Mouse (Mus musculus) forelimb bud, embryonic 11.5 days (tissue): Measurements from ENCODE around the gene Rxra.
A peak's percentile ranks its signal among the peaks of the same experiment; 100 is the strongest.

ENCODE experiments used
- DNase-seq: peaks from one replicate; pipeline ENCODE4 v3.0.0-alpha.2; 2012; ENCODE audit warnings: low read depth, low spot score

Rxra gene

GRCm38 (mm10) chr2:27702904-27703666, 26.8 kb downstream of the Rxra start:
- no peak for DNase-seq

- no peak for DNase-seq
These were observed 27.8 kb downstream of the Rxra start for GRCm38 (mm10) chr2:27703852-27704640.

GRCm38 (mm10) chr2:27704641-27705040, 28.4 kb downstream of the Rxra start:
- DNase-seq = no peak

- no peak for DNase-seq
These were observed 34.7 kb downstream of the Rxra start for GRCm38 (mm10) chr2:27710871-27711382.

GRCm38 (mm10) chr2:27712626-27713025, 36.4 kb downstream of the Rxra start:
- DNase-seq = no peak

GRCm38 (mm10) chr2:27713378-27713777, 37.1 kb downstream of the Rxra start:
- no peak for DNase-seq

- no peak for DNase-seq
These were observed 37.9 kb downstream of the Rxra start for GRCm38 (mm10) chr2:27714131-27714530.

- no peak for DNase-seq
These were observed 39.0 kb downstream of the Rxra start for GRCm38 (mm10) chr2:27715221-27715620.

GRCm38 (mm10) chr2:27716339-27716738, 40.1 kb downstream of the Rxra start:
- DNase-seq = no peak

GRCm38 (mm10) chr2:27718191-27718590, 42.0 kb downstream of the Rxra start:
- DNase-seq = no peak

GRCm38 (mm10) chr2:27719601-27720000, 43.4 kb downstream of the Rxra start:
- no peak for DNase-seq

- DNase-seq = no peak
These were observed 45.4 kb downstream of the Rxra start for GRCm38 (mm10) chr2:27721611-27722010.

- no peak for DNase-seq
These were observed 48.6 kb downstream of the Rxra start for GRCm38 (mm10) chr2:27724729-27725316.

GRCm38 (mm10) chr2:27727994-27728854, 52.0 kb downstream of the Rxra start:
- DNase-seq = no peak

- DNase-seq = no peak
These were observed 52.8 kb downstream of the Rxra start for GRCm38 (mm10) chr2:27729009-27729408.

GRCm38 (mm10) chr2:27730002-27730905, 54.0 kb downstream of the Rxra start:
- DNase-seq = peak; percentile 38

- DNase-seq = no peak
These were observed 56.8 kb downstream of the Rxra start for GRCm38 (mm10) chr2:27733021-27733420.

- peak; percentile 39 for DNase-seq
These were observed 58.1 kb downstream of the Rxra start for GRCm38 (mm10) chr2:27734328-27734727.

GRCm38 (mm10) chr2:27734800-27735199, 58.6 kb downstream of the Rxra start:
- DNase-seq = no peak

GRCm38 (mm10) chr2:27736802-27737201, 60.6 kb downstream of the Rxra start:
- DNase-seq = no peak
